Mouse (Mus musculus): ENCODE measurements around the gene Grwd1. TPM values are rescaled to one million over a fixed set of nuclear protein-coding genes. Genes with fewer than 3 reads are reported as not detected.

Grwd1 gene
- polyA plus RNA-seq, 1 experiment = 126 TPM

- no peak for TF ChIP-seq GATA1 (IDR thresholded peaks at IDR 0.05; ENCODE audit: low read length)
These were observed 26.5 kb upstream of the Grwd1 start for GRCm38 (mm10) chr7:45856950-45857901.

- TF ChIP-seq GATA1 (IDR thresholded peaks at IDR 0.05; ENCODE audit: low read length) = no peak
These were observed 22.3 kb upstream of the Grwd1 start for GRCm38 (mm10) chr7:45853089-45853488.

GRCm38 (mm10) chr7:45850661-45851060, 19.9 kb upstream of the Grwd1 start:
- no peak for TF ChIP-seq GATA1 (IDR thresholded peaks at IDR 0.05; ENCODE audit: low read length)

GRCm38 (mm10) chr7:45848447-45849027, 17.8 kb upstream of the Grwd1 start:
- TF ChIP-seq GATA1 (IDR thresholded peaks at IDR 0.05; ENCODE audit: low read length) = no peak

- TF ChIP-seq GATA1 (IDR thresholded peaks at IDR 0.05; ENCODE audit: low read length) = no peak
These were observed 12.4 kb upstream of the Grwd1 start for GRCm38 (mm10) chr7:45842950-45843744.

GRCm38 (mm10) chr7:45833924-45834323, 3.2 kb upstream of the Grwd1 start:
- TF ChIP-seq GATA1 (IDR thresholded peaks at IDR 0.05; ENCODE audit: low read length) = no peak

- TF ChIP-seq GATA1 (IDR thresholded peaks at IDR 0.05; ENCODE audit: low read length) = no peak
These were observed 2.5 kb upstream of the Grwd1 start for GRCm38 (mm10) chr7:45833148-45833790.

GRCm38 (mm10) chr7:45832428-45832827, 1.7 kb upstream of the Grwd1 start:
- TF ChIP-seq GATA1 (IDR thresholded peaks at IDR 0.05; ENCODE audit: low read length) = no peak

GRCm38 (mm10) chr7:45831128-45831525, 383 bp upstream of the Grwd1 start:
- no peak for TF ChIP-seq GATA1 (IDR thresholded peaks at IDR 0.05; ENCODE audit: low read length)

GRCm38 (mm10) chr7:45826631-45827030, 4.1 kb downstream of the Grwd1 start:
- no peak for TF ChIP-seq GATA1 (IDR thresholded peaks at IDR 0.05; ENCODE audit: low read length)

- no peak for TF ChIP-seq GATA1 (IDR thresholded peaks at IDR 0.05; ENCODE audit: low read length)
These were observed 6.1 kb downstream of the Grwd1 start, which contains the start of gene Kcnj14 for GRCm38 (mm10) chr7:45824598-45824997. Gene Kcnj14 (minus strand): TSS chr7:45824782.

- TF ChIP-seq GATA1 (IDR thresholded peaks at IDR 0.05; ENCODE audit: low read length) = no peak
These were observed 9.8 kb downstream of the Grwd1 start for GRCm38 (mm10) chr7:45820913-45821312.

- TF ChIP-seq GATA1 (IDR thresholded peaks at IDR 0.05; ENCODE audit: low read length) = no peak
These were observed 10.9 kb downstream of the Grwd1 start for GRCm38 (mm10) chr7:45819843-45820242.

- TF ChIP-seq GATA1 (IDR thresholded peaks at IDR 0.05; ENCODE audit: low read length) = no peak
These were observed 14.8 kb downstream of the Grwd1 start for GRCm38 (mm10) chr7:45815984-45816351.

GRCm38 (mm10) chr7:45815323-45815983, 15.3 kb downstream of the Grwd1 start:
- no peak for TF ChIP-seq GATA1 (IDR thresholded peaks at IDR 0.05; ENCODE audit: low read length)

Data from G1E-ER4 (cell line).